Mouse (Mus musculus) cerebral cortex, adult 2 months (tissue): ENCODE results near the gene Ppfibp1.

ENCODE experiments used
- WGBS: fragments of 180-500 bp; shearing (Covaris S2); methylation state at CpG from one replicate; pipeline ENCODE4 v1.1.7; 2018; 5-methylcytosine and 5-hydroxymethylcytosine counted together

The Ppfibp1 gene

DNA sequence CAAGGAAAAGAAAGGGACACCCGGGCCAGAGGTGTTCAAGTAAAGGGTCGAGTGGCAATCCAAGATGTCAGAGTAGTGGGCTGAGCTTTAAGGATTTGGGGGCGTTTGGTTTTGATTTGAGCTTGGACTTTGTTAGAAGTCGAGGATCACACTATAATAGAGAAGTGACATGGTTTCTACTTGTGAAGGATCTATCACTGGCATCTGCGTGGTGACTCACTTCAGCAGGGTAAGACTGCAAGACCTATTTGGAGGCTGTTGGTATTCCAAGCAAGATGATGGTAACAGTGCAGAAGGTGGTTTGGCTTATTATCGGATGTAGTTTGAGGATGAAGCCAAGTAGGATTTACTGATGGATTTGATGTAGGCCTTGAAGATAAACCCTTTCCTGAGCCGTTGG lies 155.3 kb downstream of the Ppfibp1 start:
- WGBS = 41% methylated on average over 7 of the region's 7 CpGs

DNA sequence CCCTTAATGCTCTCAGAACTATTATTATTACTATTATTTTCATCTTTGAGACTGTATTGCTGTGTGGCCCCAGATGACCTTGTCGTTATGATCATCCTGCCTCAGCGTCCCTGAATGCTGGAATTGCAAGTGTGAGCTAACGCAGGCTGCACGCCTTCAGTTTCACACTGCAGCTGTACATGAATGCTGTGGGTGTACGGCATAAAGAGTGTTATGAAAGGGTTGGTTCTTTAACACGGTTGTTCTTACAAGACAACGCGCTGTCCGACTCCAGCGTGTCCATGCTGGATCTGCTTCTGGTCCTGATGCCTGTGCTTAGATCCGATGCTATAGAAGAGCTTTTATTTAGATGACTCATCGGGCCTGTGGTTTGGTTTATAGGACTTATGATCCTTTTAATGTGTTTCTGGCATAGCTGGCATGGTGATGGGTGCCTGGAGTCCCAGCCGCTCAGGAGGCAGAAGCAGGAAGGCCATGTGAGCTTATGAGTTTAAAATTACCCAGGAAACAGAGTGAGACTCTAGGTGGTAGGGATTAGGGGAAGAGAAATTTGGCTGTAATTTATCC lies 161.0 kb downstream of the Ppfibp1 start:
- WGBS = 68% methylated on average over 13 of the region's 13 CpGs

DNA sequence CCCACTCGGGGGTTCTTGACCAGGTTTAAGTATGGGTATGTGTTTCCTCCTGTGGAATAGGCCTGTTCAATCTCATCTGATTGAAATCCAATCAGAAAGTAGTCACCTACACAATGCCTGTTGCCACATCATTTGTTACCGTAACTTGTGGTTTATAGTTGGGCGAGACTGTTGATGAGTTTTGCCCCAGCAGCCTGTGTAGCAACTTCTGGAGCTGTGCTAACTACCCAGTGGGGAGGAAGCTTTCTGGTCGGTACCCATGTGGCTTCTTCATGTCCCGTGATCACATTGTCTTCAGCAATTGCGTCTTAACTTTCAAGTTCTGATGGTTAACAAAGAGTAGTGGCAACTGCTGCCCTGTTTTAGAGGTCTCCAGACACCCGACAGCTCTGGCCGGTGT lies 163.4 kb downstream of the Ppfibp1 start:
- WGBS = 93% methylated on average over 8 of the region's 8 CpGs

DNA sequence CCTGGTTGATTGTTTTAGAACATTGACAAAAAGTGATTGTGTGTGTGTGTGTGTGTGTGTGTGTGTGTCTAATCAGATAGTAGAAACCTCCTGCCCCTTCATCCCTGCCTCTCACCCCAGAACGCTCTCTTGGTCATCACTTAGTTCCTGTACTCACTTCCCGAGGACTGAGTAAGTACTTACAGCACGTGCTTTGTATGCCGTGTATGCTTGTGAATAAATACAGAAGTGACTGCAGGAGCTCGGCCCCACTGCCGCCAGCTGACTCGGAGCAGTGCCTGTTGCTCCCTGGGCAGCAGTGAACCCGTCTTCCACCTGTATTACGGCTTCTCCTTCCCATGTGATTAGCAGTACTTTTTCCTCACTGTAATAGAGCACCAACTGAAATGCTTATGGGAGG lies 164.2 kb downstream of the Ppfibp1 start:
- 86% methylated on average over 9 of the region's 9 CpGs for WGBS

DNA sequence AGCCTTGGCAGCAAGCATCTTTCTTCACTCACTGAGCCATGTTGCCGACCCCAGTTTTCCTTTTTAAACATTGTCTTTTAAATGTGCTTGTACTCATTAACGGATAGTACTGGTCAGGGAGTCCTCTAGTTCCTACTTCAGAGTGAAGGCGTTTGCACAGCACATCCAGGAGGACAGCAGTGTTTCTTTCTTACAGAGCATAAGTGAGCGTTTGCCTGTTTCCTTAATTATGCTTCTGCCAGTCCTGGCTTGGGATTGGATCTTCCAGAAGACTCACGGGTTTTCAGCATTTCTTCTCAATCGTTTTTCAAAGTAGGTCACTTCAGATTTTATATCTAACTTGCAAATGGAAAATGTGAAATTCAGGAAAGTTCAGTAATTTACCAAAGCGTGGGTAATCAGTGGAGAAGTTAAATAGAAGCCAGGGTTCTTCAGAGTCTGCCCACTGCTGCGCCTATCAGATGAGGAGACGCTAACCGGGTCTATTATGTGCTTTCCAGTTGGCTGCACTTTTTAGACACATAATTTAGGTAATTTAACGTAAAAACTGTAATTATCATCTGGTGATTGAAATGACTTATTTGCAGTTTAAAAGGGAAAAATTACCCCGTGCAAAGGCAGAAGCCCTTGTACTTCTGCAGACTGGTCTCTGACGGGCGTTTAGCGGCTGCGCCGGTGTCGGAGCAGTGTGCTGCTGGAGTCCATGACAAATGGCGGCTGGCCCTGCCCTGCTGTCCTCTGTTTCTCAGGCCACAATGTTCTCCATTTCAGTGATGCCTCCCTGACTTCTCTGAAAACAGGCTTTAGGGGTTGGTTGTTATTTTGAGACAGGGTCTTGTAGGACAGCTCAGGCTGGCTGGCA lies 165.7 kb downstream of the Ppfibp1 start:
- 67% methylated on average over 19 of the region's 19 CpGs for WGBS

DNA sequence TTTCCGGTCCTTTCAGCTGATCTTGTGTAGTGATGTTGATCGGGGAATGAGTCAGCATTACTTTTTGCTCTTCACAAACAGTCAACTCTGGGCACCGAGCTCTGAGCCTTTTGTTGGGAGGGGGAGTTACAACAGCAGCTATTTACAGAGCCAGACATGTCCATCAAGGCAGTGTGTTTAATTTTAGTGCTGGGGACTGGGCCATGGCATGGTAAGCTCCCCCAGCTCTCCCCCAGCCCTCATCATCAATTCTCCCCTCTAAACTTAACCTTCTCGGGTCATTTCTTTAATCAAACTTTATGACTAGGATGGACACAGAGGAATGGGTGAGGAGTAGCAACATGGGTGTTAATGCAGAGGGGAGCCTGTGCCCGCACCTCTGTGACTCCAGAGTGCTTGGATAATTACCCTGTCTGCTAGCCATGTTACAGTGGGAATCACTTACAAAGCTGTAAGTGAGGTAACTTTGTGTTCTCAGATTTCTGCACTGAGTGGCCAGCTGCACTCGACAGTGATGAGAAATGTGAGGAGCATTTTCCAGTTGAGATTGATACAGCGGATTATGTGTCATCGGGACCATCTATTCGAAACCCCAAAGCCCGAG lies 167.2 kb downstream of the Ppfibp1 start:
- 81% methylated on average over 10 of the region's 10 CpGs for WGBS

DNA sequence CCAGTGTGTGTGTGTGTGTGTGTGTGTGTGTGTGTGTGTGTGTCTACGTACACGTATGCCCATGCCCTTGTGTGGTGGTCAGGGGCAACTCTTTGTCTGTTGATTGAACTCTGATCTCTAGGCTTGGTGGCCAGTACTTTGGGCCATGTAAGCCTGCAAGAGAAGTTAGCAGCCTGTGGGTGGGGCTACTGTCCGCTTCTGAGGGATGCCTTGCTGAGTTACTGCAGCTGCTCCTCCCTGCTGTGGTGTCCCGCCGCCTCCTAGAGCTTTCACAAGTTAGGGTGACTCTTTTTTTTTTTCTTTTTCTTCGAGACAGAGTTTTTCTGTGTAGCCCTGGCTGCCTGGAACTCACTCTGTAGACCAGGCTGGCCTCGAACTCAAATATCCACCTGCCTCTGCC lies 171.0 kb downstream of the Ppfibp1 start:
- WGBS = 73% methylated on average over 7 of the region's 7 CpGs

DNA sequence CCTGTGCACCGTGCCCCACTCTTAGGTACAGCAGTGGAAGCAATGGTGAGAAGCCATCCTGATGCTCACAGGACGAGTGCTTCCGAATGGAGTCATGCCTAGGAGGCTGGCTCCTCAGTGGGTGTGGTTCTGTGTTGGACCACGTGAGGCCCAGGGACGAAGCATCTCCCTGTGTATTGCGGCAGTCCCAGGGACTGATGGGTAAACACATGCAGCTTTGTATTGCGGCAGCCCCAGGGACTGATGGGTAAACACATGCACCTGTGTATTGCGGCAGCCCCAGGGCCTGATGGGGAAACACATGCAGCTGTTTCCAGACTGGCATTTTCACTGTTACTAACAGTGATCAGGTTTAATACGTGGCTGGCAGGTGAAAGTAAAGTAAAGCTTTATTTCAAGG lies 173.3 kb downstream of the Ppfibp1 start:
- 74% methylated on average over 9 of the region's 9 CpGs for WGBS

DNA sequence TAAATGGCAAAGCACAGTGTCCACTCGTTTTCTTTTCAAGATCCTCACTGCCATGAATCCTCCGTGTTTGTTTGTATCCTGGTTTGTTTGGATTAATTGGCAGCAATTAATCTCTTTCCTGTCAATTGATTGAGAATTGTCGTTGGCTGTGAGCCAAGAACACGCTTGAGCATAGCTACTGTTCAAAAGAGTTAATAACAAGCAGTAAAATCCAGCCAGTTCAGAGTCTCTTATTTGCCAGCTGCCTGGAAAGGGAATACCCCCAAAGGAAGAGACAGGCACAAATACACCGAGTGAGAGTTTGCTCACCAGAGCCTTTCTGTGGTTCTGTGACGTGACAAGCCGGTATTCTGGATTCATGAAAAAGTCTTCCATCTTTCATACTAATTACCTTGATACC lies 173.7 kb downstream of the Ppfibp1 start:
- WGBS = 56% methylated on average over 7 of the region's 7 CpGs

DNA sequence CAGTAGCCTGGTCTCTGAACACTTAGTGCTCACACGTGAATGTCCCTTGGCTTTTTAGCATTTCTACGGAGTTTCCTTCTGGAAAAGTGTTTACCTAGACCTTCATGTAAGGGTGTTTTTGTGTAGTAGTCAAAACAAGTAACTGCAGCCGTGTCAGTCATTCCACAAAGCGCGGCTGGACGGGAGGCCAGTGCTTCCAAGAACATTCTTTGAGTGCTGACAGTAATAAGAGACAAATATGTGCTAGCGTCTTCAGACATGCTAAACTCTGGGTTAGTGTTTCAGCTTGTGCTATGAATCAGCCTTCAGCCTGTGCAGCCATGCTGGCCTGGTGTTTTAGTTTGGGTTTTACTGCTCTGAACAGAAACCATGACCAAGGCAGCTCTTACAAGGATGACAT lies 174.4 kb downstream of the Ppfibp1 start:
- 86% methylated on average over 7 of the region's 7 CpGs for WGBS

DNA sequence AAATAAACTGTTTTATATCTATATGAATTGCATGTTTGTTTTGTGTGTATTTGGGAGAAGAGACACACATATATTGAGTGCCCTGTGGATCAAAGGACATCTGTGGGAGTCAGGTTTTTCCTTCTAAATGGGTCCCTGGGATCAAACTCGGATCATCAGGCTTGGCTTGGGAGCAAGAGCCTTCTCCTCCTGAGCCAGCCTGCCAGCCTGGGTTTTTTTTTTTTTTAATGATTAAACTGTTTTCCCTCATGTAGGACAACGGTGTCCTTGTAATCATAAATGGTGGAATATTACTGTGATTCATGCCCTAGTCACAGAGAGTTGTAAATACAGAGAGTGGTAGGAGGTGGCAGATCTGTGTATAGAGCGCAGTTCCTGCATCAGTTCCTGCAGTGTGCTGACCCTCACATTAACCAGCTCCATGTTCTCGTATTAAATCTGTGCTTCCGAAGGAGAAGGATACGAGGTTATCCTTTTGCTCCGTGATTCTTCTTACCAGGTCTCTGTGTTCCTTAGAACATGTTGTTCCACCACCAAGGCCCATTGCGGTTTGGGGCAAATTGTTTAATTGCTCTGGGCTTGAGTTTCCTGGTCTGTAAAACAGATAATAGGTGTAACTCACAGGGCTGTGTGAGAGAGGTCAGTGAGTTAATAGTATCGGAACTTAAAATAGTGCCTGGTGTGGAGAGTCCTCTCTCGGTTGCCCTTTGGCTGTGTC lies 176.1 kb downstream of the Ppfibp1 start:
- whole genome bisulfite sequencing = 85% methylated on average over 10 of the region's 10 CpGs

DNA sequence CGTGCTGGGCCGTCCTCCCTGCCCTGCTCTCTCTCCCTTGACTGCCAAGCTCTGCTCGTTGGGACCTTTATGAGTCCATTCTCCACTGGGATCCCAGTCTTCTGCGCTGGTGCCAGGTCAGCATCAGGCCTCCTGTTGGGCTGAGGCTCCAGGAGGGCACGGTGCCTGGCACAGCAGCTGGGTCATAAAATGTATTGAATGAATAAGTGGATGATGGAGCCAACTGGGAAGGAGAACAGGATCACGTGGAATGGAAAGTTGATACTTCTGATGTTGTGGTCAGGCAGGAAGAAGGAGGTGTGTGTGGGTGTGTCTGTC lies 176.6 kb downstream of the Ppfibp1 start:
- WGBS = 76% methylated on average over 6 of the region's 6 CpGs

DNA sequence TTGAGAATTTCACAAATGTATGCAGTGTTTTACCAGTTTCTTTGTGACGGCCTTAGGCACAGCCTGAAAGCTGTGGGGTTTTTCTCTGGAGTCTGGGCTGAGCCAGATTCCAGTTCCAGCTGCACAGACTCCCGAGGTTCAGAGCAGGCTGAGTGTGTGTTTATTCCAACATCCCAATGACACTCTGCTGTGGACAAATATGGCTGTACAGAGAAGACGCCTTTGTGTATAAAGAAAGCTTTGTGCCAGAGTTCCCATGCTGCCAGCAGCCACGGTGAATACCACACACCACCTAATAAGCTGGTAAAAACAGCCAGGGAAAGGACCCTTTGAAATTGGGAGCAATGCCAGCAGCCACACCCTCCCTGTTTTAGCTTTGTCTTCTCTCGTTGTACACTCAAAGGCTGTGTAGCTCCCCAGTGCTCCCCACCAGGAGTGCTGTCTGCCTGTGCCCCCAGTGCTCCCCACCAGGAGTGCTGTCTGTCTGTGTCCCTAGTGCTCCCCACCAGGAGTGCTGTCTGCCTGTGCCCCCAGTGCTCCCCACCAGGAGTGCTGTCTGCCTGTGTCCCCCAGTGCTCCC lies 187.6 kb downstream of the Ppfibp1 start:
- WGBS = 24% methylated on average over 5 of the region's 5 CpGs

DNA sequence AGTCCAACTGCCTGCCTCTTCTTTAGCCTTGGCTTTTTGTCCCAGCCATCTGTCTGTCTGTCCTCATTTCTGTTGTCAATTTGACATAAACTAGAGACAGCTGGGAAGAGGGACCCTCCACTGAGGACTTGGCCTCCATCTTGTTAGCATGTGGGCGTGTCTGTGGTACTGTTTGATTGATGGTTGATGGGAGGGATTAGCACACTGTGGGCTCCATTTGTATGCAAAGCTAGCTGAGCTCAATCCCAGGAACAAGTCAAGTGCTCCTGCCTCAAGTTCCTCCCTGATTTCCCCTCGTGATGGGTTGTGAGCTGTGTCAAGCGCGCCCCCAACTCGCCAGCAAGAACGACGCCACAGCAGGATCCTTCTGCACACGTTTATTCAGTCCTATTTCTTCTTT lies 188.6 kb downstream of the Ppfibp1 start:
- WGBS = 84% methylated on average over 8 of the region's 8 CpGs

DNA sequence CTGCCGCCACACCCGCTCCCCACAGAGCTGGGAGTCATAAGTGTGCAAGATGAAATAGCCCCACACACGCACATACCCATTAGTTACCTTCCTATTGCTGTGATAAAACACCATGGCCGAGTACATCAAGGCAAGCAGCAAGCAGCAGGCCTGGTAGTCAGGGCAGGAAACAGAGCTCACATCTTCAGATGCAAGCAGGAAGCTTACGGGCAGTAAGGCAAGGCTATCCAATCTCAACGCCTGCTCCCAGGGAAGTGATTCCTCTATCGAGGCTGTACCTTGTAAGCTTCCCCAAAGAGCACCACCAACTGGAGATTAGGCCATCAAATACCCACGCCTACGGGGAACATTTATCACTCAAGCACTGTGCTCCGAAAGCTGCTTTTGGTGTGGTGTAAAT lies 191.6 kb downstream of the Ppfibp1 start:
- WGBS = 92% methylated on average over 10 of the region's 10 CpGs
